Mouse (Mus musculus) hindbrain, embryonic 13.5 days (tissue): ENCODE data around the gene Il17ra. TPM values are rescaled to one million over a fixed set of nuclear protein-coding genes. Genes with fewer than 3 reads are reported as not detected.

Experiments used
- ATAC-seq: fragments of 200-750 bp; cut with Nextera tagmentation; 2 replicates; pipeline ENCODE4 v1.8.0; 2017; ENCODE audit warnings: moderate TSS enrichment; ENCODE audit not compliant: low FRiP score
- H3K27ac ChIP-seq: fragments of 300-500 bp; sonication (generic); 2 replicates; pipeline ENCODE4 v1.5.1; 2015; ENCODE audit warnings: inconsistent platforms, mild to moderate bottlenecking, moderate library complexity
- H3K27me3 ChIP-seq: fragments of 300-500 bp; sonication (generic); 2 replicates; pipeline ENCODE4 v1.6.1; 2015; ENCODE audit warnings: mild to moderate bottlenecking, inconsistent platforms
- H3K36me3 ChIP-seq: fragments of 300-500 bp; sonication (generic); 2 replicates; pipeline ENCODE4 v1.6.1; 2015; ENCODE audit warnings: mild to moderate bottlenecking, inconsistent platforms
- H3K4me1 ChIP-seq: fragments of 300-500 bp; sonication (generic); replicated peaks from 2 replicates; pipeline ENCODE4 v1.6.1; 2015; ENCODE audit warnings: inconsistent platforms
- H3K4me2 ChIP-seq: fragments of 300-500 bp; sonication (generic); 2 replicates; pipeline ENCODE4 v1.6.1; 2015; ENCODE audit warnings: inconsistent platforms, mild to moderate bottlenecking, moderate library complexity
- H3K4me3 ChIP-seq: fragments of 300-500 bp; sonication (generic); 2 replicates; pipeline ENCODE4 v1.5.1; 2015; ENCODE audit warnings: mild to moderate bottlenecking, inconsistent platforms
- H3K9ac ChIP-seq: fragments of 300-500 bp; sonication (generic); 2 replicates; pipeline ENCODE4 v1.6.1; 2015; ENCODE audit warnings: mild to moderate bottlenecking, inconsistent platforms
- H3K9me3 ChIP-seq: fragments of 300-500 bp; sonication (generic); 2 replicates; pipeline ENCODE4 v1.6.1; 2016; ENCODE audit warnings: inconsistent platforms
- WGBS: fragments of 180-500 bp; shearing (Covaris S2); methylation state at CpG from one replicate; pipeline ENCODE4 v1.1.7; 2015; 5-methylcytosine and 5-hydroxymethylcytosine counted together
- polyA plus RNA-seq: library from polyadenylated mRNA; unstranded; fragments of >200 nt; fragmentation: Nextera tagmentation; extraction: Ambion mirVana; gene quantifications from 2 replicates; pipeline ENCODE4 v1.2.1, GENCODE M21; 2015

The Il17ra gene
- polyA plus RNA-seq, 1 experiment from 2014 or later, result 9.8 TPM

DNA sequence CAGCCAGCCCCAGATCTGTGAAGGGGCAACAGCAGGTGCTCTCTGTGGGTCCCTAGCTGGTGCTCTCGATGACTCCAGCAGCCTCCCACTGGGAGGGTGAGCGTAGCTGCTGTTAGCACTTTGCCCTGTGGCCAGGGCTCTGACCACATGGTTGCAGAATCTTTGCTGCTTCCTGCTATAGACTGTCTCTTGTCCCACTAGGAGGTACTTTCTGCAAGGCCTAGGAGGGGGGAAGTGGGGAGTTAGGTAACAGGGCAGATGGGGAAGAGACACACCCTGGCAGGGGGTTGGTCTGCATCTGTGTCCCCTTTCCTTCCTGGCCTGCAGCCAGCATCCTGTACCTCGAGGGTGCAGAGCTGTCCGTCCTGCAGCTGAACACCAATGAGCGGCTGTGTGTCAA is 10.4 kb downstream of the Il17ra start:
- Histone ChIP-seq H3K4me2 (0 out of 2 replicates have a peak overlapping the region, but pooled peaks have one; percentile 9), H3K9ac (no peak overlapping the region), H3K27ac (peak overlapping the region; percentile 89), H3K4me3 (no peak overlapping the region), H3K27me3 (no peaks in the 10 kb centered on the region), H3K36me3 (peaks cover 9% of the 10 kb centered on the region), H3K4me1 (peaks cover 44% of the 10 kb centered on the region), H3K9me3 (no peaks in the 10 kb centered on the region)
- WGBS, result 14% methylated on average over 5 of the region's 5 CpGs
- ATAC-seq, result peak; percentile 53; the same call in 1 of the 2 replicates

DNA sequence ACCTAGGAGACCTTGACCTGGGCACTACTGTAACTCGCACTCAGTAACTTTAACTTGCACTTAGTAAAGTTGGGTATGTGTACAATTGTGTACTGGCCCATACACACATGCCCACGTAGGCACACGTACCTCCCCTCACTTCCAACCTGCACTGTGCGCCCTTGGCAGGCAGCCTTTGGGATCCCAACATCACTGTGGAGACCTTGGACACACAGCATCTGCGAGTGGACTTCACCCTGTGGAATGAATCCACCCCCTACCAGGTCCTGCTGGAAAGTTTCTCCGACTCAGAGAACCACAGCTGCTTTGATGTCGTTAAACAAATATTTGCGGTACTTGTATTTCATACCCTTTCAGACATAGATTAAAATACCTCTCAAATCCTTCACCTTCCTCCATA is 12.2 kb downstream of the Il17ra start:
- Histone ChIP-seq H3K4me1 (peaks cover 35% of the 10 kb centered on the region), H3K9ac (no peak overlapping the region), H3K27ac (no peak overlapping the region), H3K4me3 (no peak overlapping the region), H3K36me3 (peaks cover 24% of the 10 kb centered on the region), H3K4me2 (no peak overlapping the region), H3K27me3 (no peaks in the 10 kb centered on the region), H3K9me3 (no peaks in the 10 kb centered on the region)
- ATAC-seq, result no peak
- 85% methylated on average over 8 of the region's 8 CpGs for WGBS

- WGBS, result 84% methylated on average over 2 of the region's 2 CpGs
- no peak for ATAC-seq
Observed at GRCm38 (mm10) chr6:120479302-120479701, 16.3 kb downstream of the Il17ra start.

DNA sequence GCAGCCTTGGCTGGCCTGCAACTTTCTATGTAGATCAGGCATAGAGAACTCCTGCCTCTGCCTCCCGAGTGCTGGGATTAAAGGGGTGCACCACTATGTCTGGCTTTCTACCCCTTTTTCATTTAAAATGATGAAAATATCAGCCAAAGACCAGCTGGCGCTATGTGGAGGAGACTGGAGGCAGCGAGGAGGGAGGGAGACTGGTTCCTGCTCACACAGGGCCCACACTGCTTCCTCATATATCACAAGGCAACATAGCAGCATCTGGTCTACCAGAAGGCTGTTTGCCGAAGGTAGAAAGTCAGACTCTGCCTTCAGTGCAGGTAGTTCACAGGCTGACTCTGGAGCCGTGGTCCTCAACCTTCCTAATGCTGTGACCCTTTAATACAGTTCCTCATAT is 17.3 kb downstream of the Il17ra start:
- Histone ChIP-seq H3K9ac (no peak overlapping the region), H3K4me1 (peaks cover 6% of the 10 kb centered on the region; the same call in 1 of the 2 replicates), H3K4me2 (no peak overlapping the region), H3K27ac (no peak overlapping the region), H3K9me3 (no peaks in the 10 kb centered on the region), H3K4me3 (no peak overlapping the region), H3K36me3 (peaks cover 42% of the 10 kb centered on the region), H3K27me3 (no peaks in the 10 kb centered on the region)
- WGBS, result 93% methylated on average over 5 of the region's 5 CpGs
- ATAC-seq, result no peak

More at GRCm38 (mm10) chr6:120479302-120479701, 16.3 kb downstream of the Il17ra start:
- H3K27ac ChIP-seq, result no peak overlapping the region
- H3K9me3 ChIP-seq, result no peaks in the 10 kb centered on the region
- peaks cover 8% of the 10 kb centered on the region for H3K4me1 ChIP-seq
- no peak overlapping the region for H3K9ac ChIP-seq
- no peak overlapping the region for H3K4me2 ChIP-seq
- H3K4me3 ChIP-seq, result no peak overlapping the region
- no peaks in the 10 kb centered on the region for H3K27me3 ChIP-seq
- H3K36me3 ChIP-seq, result peaks cover 42% of the 10 kb centered on the region

DNA sequence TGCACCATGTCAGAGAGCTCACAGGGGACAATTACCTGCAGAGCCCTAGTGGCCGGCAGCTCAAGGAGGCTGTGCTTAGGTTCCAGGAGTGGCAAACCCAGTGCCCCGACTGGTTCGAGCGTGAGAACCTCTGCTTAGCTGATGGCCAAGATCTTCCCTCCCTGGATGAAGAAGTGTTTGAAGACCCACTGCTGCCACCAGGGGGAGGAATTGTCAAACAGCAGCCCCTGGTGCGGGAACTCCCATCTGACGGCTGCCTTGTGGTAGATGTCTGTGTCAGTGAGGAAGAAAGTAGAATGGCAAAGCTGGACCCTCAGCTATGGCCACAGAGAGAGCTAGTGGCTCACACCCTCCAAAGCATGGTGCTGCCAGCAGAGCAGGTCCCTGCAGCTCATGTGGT is 18.5 kb downstream of the Il17ra start:
- ATAC-seq, result no peak
- peaks cover 42% of the 10 kb centered on the region for H3K36me3 ChIP-seq
- H3K4me1 ChIP-seq, result peaks cover 10% of the 10 kb centered on the region; the same call in 1 of the 2 replicates
- 90% methylated on average over 6 of the region's 6 CpGs for WGBS
- H3K4me2 ChIP-seq, result no peak overlapping the region
- H3K27ac ChIP-seq, result no peak overlapping the region
- H3K9me3 ChIP-seq, result no peaks in the 10 kb centered on the region
- H3K9ac ChIP-seq, result no peak overlapping the region
- H3K27me3 ChIP-seq, result no peaks in the 10 kb centered on the region
- no peak overlapping the region for H3K4me3 ChIP-seq

- H3K4me3 ChIP-seq, result no peak overlapping the region
- peaks cover 41% of the 10 kb centered on the region for H3K36me3 ChIP-seq
- peaks cover 10% of the 10 kb centered on the region; the same call in 1 of the 2 replicates for H3K4me1 ChIP-seq
- no peak for ATAC-seq
- WGBS, result 94% methylated on average over 14 of the region's 14 CpGs
- H3K4me2 ChIP-seq, result no peak overlapping the region
- H3K9ac ChIP-seq, result no peak overlapping the region
- H3K27ac ChIP-seq, result no peak overlapping the region
- H3K9me3 ChIP-seq, result no peaks in the 10 kb centered on the region
- H3K27me3 ChIP-seq, result no peaks in the 10 kb centered on the region
Observed at GRCm38 (mm10) chr6:120482021-120482420, 19.0 kb downstream of the Il17ra start.

- Histone ChIP-seq H3K9ac (no peak overlapping the region), H3K9me3 (no peaks in the 10 kb centered on the region), H3K36me3 (peaks cover 37% of the 10 kb centered on the region), H3K27ac (no peak overlapping the region), H3K27me3 (no peaks in the 10 kb centered on the region), H3K4me2 (no peak overlapping the region), H3K4me3 (no peak overlapping the region), H3K4me1 (peaks cover 10% of the 10 kb centered on the region; the same call in 1 of the 2 replicates)
- ATAC-seq, result no peak
- WGBS, result 45% methylated on average over 6 of the region's 6 CpGs
Observed at GRCm38 (mm10) chr6:120482756-120483155, 19.7 kb downstream of the Il17ra start.

GRCm38 (mm10) chr6:120483211-120483626 is 20.2 kb downstream of the Il17ra start:
- H3K27ac ChIP-seq, result no peak overlapping the region
- no peak overlapping the region for H3K4me2 ChIP-seq
- no peaks in the 10 kb centered on the region for H3K9me3 ChIP-seq
- no peak overlapping the region for H3K9ac ChIP-seq
- H3K36me3 ChIP-seq, result peaks cover 35% of the 10 kb centered on the region
- 36% methylated on average over 8 of the region's 8 CpGs for WGBS
- ATAC-seq, result no peak
- no peaks in the 10 kb centered on the region for H3K27me3 ChIP-seq
- H3K4me1 ChIP-seq, result peaks cover 10% of the 10 kb centered on the region; the same call in 1 of the 2 replicates
- H3K4me3 ChIP-seq, result no peak overlapping the region

GRCm38 (mm10) chr6:120485038-120485437 is 22.0 kb downstream of the Il17ra start:
- H3K4me3 ChIP-seq, result no peak overlapping the region
- peaks cover 18% of the 10 kb centered on the region for H3K36me3 ChIP-seq
- no peaks in the 10 kb centered on the region for H3K9me3 ChIP-seq
- H3K27me3 ChIP-seq, result no peaks in the 10 kb centered on the region
- H3K9ac ChIP-seq, result no peak overlapping the region
- no peak overlapping the region for H3K27ac ChIP-seq
- 76% methylated on average over 3 of the region's 3 CpGs for WGBS
- H3K4me1 ChIP-seq, result peaks cover 22% of the 10 kb centered on the region
- no peak overlapping the region for H3K4me2 ChIP-seq
- no peak for ATAC-seq

- H3K9me3 ChIP-seq, result no peaks in the 10 kb centered on the region
- H3K4me3 ChIP-seq, result no peak overlapping the region
- H3K4me2 ChIP-seq, result no peak overlapping the region
- H3K36me3 ChIP-seq, result peaks cover 11% of the 10 kb centered on the region
- WGBS, result 73% methylated on average over 8 of the region's 8 CpGs
- no peak for ATAC-seq
- H3K27me3 ChIP-seq, result no peaks in the 10 kb centered on the region
- no peak overlapping the region for H3K27ac ChIP-seq
- peaks cover 33% of the 10 kb centered on the region for H3K4me1 ChIP-seq
- H3K9ac ChIP-seq, result no peak overlapping the region
Observed at GRCm38 (mm10) chr6:120486051-120486510, 23.0 kb downstream of the Il17ra start.

GRCm38 (mm10) chr6:120488647-120489046 is 25.6 kb downstream of the Il17ra start:
- Histone ChIP-seq H3K4me1 (peaks cover 45% of the 10 kb centered on the region), H3K27ac (no peak overlapping the region), H3K9ac (no peak overlapping the region), H3K9me3 (no peaks in the 10 kb centered on the region), H3K4me3 (no peak overlapping the region), H3K27me3 (0 out of 2 replicates have a peak, but pooled peaks cover 5% of the 10 kb centered on the region), H3K36me3 (no peaks in the 10 kb centered on the region), H3K4me2 (no peak overlapping the region)
- ATAC-seq, result no peak
- WGBS, result 84% methylated on average over 3 of the region's 3 CpGs

- 65% methylated on average over 2 of the region's 2 CpGs for WGBS
- H3K4me2 ChIP-seq, result peak overlapping the region; percentile 82
- ATAC-seq, result no peak
Observed at GRCm38 (mm10) chr6:120489461-120489860, 26.4 kb downstream of the Il17ra start.

DNA sequence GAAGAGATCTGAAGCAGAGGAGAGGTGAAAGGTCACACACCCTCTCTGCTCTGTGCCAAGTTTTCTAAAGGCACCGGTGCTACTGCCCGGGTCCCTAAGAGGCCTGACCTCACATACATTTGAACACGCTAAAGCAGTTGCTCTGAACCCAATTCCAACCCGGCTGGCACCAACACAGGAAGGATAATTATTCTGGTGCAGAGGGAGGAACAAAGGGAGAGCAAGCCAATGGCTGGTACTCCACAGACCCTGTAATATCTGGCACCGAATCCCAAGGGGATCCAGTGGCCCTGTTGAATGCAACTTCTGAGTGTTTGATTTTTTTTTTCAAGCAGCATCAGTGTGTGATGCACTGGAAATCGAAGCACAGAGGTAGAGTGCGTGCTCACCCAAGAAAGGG is 28.0 kb downstream of the Il17ra start:
- H3K27me3 ChIP-seq, result 0 out of 2 replicates have a peak, but pooled peaks cover 5% of the 10 kb centered on the region
- H3K27ac ChIP-seq, result no peak overlapping the region
- H3K9ac ChIP-seq, result peak overlapping the region; percentile 89
- peak overlapping the region; percentile 86 for H3K4me3 ChIP-seq
- WGBS, result 39% methylated on average over 7 of the region's 7 CpGs
- no peak for ATAC-seq
- H3K9me3 ChIP-seq, result no peaks in the 10 kb centered on the region
- H3K4me1 ChIP-seq, result peaks cover 53% of the 10 kb centered on the region
- no peaks in the 10 kb centered on the region for H3K36me3 ChIP-seq
- H3K4me2 ChIP-seq, result peak overlapping the region; percentile 82

More at GRCm38 (mm10) chr6:120489461-120489860, 26.4 kb downstream of the Il17ra start:
- 0 out of 2 replicates have a peak, but pooled peaks cover 5% of the 10 kb centered on the region for H3K27me3 ChIP-seq
- peak overlapping the region; percentile 30; the same call in 1 of the 2 replicates for H3K27ac ChIP-seq
- H3K36me3 ChIP-seq, result no peaks in the 10 kb centered on the region
- H3K4me1 ChIP-seq, result peaks cover 50% of the 10 kb centered on the region
- no peak overlapping the region for H3K9ac ChIP-seq
- H3K9me3 ChIP-seq, result no peaks in the 10 kb centered on the region
- peak overlapping the region; percentile 86 for H3K4me3 ChIP-seq
